Mouse (Mus musculus): ENCODE data around the gene Tbx4.

The Tbx4 gene

DNA sequence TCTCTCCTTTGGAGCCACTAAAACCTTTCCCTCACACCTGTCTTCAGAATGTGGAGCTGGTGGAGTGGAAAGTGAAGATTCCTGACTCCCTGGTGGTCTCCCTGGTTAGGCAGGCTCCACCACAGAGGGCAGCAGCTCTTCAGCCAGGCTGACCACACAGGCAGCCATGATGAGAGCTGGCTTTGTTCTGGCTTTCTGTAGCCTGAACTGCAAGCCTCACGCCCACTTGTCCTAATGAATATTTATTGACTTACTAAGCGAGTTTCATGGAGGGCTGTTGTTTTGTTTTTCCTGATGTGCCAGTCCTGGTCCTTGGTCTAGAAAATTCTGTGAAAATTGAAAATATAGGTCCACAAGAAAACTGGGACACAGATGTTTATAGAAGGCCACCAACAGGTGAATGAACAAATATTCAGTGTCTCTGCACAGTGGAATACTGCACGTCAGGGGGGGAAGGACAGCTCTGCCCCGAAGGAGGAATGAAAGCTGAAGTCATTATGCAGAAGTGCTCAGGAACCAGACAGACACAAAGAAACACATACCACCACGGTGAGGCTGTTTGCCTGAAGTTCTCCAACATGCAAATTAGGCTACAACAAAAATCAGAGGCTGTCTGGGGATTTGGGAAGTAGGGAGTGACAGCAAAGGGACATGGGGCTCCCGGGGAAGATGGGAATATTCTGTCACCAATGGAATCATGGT, 28.1 kb upstream of the Tbx4 start:
- DNase-seq: no peak

DNA sequence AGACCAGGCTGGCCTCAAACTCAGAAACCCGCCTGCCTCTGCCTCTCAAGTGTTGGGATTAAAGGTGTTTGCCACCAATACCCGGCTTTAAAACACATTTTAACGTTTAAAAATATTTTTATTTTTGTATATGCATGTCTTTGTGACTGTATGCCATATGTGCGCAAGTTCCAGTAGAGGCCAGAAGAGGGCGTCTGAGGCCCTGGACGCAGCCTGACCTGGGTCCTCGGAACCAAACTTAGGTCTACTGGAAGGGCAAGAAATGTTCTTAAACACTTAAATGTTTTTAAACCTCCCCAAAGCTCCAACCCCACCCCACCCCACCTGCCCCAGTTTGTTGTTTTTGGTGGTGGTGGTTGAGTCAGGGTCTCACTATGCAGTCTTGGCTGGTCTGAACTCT, 21.9 kb upstream of the Tbx4 start:
- DNase-seq: no peak

DNA sequence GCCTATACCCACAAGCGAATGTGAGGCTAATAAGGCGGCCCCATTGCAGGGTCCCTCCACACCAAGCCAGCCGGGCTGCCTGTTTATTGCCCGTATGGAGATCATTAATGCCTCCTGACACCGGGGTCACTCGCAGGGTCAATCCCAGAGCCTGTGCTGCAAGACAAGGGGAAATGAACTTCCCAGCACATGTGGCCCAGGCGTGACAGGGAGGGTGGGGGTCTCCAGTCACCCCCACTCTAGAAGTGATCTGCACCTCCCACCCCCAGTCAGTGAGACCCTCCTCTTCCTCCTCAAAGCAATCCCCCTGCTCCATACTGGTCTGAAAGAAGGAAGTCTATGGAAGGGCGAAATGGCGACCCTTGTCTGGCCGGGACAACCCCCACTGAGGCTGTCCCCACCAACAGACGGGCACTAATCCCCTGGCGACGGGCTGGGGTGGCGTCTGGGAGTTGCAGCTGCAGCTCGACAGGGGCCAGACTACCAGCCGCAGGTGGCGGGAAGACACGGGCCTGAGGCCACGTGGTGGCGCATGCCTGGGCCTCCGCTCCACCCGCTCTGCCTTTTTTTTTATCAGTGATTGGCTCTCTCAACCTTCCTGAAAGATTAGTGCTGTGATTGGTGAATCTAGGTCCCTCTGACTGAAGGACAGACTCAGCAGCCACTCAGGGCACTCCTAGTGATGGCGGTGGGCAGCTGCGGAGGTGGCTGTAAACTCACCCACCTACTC, 10.0 kb upstream of the Tbx4 start:
- DNase-seq: no peak

DNA sequence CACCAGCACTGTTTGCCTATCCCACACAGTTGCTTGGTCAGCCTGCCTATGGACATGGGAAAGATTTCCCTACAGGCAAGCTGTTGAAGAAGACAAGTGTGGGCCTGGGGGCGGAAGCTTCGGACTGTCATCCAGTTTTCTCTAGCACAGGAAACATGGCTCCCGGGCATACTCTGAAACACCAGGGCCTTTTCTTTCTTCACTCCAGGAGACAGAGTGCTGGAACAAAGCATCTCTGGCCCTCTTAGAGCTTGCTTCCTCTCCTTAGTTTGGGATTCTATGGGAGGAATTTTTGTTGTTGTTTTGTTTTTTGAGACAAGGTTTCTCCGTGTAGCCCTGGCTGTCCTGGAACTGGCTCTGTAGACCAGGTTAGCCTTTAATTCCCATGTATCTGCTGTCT, 1.7 kb upstream of the Tbx4 start:
- DNase-seq: no peak

DNA sequence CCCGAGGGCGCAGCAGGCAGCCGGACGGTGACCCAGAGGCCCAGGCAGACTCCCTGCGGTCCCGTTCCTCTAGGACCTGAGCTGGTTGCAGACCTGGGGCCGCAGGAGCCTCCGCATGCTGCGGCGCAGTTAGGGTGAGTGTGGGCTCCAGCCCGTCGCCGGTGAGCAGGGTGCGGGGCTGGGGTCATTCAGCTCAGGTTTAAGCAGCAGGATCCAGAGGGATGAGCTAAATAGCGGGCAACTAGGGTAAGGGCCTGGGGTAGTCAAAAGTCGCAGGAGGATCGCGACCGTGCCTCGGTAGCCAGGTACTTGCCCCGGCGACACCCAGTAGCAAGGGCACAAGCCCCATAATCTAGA, 185 bp downstream of the Tbx4 start:
- no peak for DNase-seq

DNA sequence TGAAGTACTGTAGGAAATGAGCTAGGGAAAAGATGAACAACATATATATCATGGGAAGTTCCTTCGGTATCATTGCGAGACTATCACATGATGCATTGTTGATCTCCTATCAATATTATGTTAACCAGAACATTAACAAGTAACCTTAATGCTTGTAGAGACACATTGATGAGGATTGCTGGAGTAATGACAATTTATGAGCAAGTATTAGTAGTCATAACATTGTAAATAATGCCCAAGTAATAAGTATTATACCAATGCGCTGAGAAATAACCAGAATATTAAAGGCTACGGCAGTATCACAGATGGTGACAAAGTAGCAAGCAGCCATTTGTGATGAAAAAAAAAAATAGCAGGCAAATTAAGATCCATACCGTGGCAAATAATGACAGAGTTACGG, 1.1 kb downstream of the Tbx4 start:
- no peak for DNase-seq

DNA sequence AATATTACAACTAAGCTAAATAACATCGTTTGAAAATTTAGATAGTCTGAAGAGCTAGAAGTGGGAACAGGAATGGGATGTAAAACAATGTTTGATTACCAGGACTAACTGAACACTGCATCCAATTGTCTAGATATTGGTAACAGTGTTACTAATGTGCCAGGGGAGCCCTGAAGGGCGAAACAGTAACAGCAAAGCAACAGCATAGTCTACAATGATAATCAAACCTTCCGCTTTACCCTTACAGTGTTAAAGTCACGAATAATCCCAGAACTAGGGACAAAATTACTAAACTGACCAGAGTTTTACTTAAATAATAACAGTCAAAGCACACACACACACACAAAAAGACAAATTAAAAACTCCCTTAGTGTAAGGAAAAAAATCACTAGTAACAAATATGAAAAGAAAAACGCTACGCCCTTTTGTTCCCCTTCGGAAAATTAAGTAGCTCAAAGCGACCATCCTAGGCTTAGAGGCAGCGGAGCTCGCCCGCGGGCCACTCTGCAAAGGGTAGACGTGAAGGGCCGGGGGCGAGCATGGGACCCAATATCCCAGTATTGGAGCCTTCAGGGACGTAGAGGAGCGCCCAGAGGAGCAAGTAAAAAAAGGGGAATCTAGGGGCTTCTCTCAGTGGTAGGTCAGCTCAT, 1.7 kb downstream of the Tbx4 start:
- DNase-seq: no peak

DNA sequence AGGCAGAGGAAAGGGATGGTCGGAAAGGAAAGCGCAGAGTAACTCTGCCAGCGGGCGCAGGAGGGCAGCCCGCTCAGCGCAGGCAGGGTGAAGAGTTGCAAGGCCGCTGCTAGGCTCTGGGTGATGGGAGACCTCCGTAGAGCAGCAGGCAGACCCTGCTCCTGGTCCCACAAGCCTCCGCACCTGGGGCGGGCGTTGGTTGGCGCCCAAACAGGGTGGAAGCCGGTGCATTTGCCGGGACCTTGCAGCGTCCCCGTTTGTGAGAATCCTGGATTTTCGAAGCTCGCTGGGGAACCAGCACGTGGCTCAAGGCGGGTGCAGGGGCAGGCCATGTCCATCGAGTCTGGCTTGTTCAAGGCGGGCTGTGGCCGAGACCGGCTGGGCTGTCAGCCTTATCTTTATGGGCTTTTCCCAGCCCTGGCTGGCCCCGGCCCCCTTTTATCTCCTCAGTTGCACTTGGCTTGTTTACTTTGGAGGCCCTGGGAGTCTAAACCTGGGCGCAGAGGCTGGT, 2.3 kb downstream of the Tbx4 start:
- no peak for DNase-seq

DNA sequence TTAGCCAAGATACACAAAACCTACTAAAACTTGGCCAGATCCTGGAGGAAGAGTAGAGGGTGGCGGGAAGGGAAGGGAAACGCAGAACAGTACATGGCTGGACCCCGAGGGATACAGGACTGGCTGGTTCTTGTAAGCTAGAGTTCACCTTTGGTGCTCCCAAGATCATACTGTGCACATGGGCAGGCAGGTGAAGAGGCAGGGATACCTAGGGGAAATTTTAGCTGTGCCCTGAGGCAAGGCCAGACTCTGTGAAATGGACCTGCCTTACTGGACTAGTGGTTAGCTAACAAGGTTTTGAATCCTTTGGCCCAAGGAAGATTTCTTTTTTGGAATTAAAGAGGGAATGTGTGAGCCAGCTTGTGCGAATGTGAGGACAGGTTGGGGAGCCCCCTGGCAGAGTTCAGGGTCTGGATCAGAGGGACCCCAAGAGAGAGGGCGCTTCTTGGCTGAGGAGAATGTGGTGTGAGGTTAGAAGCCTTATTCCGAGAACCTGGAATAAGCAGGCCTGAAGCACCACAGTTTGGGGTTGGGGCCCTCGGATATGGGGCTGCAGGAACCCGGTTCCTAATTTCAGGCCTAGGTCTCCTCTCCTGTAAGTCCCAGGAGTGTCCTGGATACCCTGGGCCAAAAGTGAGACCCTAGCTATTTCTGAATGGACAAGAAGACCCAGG, 3.0 kb downstream of the Tbx4 start:
- no peak for DNase-seq

DNA sequence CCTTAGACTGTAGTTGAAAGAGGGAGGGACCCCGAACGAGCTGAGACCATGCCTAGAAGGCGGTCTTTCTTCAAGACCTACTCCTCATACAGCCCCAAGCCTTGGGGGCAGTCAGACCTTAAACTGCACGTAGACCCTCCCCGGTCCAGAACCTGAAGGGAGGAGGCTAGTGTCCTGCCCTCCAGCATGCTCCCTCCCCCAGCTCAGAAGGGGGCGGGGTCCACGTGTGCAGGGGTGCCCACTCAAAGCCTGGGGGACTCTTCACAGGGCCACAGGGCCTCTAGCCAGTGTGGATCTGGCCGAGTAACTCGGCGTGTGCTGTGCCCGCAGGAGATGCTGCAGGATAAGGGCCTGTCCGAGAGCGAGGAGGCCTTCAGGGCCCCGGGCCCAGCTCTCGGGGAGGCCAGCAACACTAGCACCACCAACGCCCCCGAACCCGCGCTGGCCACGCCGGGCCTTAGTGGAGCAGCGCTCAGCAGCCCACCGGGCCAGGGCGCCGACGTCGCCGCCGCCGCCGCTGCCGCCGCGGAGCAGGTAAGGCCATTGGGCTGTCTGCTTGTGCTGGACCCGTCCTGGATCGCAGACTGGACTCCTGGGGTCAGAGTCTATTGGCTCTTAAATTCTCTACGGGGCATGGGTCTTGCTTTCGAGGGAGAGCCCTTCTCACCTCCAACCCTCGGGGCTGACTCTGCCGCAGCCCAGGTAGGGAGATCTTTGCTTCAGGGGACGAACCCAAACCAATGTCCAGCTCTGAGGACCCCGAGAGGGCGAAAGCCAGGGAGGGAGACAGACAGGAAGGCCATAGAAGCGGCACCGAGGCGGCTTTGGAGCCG, 3.7 kb downstream of the Tbx4 start:
- no peak for DNase-seq

DNA sequence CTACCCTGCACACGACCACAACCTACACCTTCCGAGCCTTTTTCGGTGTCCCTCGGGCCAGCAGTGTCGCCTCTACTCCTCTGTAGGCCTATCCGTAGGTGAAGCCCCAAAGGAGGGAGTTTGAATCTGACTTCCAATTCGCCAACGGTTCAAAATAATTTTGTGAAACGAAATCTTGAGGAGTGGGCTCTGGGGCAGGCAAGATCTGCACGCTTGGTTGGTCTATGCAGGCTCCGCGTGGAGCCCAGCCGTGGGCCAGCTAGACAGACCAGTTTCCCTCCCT, 4.3 kb downstream of the Tbx4 start:
- DNase-seq: no peak

DNA sequence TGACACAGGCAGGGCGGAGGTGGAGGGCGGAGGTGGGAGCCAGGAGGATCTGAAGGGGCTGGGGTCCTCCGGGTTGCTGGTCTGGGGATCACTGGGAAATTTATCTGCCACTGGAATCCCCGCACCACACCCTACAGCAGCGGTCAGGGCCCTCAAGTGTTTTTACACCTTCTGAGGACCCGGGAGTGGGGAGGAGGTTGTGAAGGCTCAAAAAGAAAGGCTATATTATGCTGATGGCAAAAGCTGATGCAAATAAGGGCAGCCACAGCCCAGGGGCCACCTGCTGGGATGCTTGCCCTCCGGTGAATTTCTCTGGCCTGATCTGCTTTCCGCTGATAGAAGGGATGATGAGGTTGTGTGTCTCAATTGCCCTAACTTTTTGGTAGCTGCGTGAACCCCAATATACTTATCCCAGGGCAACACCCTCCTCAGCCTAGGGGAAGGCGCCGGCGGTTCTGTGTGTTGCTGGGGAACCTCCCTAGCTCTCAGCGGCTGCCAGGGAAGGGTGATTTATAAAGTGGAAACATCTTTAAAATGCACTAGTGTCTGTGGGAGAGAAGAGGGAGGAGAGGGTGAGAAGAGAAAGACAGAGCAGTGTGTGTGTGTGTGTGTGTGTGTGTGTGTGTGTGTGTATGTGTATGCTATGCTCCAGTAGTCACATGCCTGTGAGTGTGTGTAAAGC, 4.9 kb downstream of the Tbx4 start:
- no peak for DNase-seq

DNA sequence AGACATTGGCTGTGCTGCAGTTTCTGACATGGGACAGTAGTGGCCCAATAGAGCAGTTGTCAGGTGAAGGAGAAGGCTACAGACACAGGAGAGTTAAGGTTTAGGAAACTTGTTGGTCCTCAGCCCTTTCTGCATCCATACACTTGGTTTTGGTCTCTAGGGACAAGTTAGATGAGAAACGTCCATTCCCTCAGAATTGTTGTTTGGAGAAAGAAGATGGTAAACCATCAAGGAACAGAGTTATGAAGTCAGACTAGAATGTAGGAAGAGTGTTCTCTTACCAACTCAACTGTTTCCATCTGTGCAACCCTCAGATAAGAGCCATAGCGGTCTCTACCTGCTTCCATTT, 5.4 kb downstream of the Tbx4 start:
- no peak for DNase-seq

DNA sequence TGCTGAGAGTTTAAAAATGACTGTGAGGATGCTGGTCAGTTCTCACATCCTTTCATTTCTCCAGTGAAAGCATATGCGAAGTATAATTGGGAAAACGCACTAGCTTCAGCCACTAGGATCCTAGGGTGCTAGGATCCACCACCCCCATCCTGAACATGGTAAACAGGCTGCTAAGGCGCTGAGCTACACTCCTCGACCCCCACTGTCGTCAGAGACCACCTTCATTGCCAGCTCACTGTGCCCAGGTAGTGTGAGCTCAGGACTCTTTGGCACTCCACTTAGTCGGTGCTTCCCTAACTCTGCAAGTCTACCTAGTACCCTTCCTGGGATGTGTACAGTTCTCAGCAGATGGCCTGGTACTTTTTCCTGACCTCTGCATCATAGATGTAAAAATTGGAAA, 6.5 kb downstream of the Tbx4 start:
- no peak for DNase-seq

DNA sequence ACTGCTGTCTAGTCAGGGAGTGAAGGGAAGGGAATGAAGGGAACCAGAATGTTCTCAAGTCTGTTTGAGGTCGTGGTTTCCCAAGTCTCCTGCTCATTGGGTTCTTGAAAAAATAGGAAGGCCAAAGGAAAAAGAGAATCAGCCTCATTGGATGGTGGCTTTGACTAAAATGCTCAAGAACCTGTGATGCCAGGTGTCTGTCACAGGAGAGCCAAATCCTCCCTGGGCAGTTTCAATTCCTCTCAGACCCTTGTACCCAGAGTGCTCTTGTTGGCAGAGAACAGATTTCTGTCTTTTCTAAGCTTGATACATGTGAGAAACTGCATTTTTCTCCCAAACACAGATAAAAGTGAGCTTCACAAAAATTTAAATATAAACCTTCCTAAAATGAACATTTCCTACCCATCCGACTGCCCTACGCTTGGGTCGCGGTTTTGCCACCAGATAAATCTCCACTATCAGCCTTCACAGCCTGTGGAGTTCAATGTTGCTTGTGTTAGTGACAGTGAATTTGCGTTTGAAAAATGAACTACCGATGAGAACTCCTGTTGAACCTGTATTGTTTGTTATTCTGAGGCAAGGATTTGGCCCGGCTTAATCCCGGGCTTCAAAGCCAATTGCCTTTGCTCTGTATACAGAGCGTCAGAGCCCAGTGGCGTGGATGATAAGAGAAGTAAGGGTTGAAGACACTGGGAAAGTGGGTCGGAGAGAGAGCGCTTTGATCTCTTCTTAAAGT, 7.3 kb downstream of the Tbx4 start:
- no peak for DNase-seq

DNA sequence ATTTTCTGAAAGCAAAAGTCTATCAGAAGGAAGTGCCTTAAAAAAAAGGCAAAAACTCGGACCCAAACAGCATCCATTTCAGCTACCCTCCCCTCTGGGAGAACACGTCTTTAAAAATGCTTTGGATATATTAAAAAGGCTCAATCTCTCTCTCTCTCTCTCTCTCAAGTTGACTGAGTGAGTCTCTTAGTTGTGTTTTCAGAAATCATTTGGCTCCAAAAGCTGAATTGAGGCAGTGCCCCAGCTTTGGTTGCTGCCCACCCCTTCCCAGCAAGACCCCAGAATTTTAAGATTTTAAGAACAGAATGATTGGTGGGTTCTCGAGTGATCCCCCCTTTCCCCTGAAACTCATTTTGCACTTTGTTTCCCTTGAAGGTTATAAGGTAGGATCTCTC, 7.9 kb downstream of the Tbx4 start:
- DNase-seq: no peak

DNA sequence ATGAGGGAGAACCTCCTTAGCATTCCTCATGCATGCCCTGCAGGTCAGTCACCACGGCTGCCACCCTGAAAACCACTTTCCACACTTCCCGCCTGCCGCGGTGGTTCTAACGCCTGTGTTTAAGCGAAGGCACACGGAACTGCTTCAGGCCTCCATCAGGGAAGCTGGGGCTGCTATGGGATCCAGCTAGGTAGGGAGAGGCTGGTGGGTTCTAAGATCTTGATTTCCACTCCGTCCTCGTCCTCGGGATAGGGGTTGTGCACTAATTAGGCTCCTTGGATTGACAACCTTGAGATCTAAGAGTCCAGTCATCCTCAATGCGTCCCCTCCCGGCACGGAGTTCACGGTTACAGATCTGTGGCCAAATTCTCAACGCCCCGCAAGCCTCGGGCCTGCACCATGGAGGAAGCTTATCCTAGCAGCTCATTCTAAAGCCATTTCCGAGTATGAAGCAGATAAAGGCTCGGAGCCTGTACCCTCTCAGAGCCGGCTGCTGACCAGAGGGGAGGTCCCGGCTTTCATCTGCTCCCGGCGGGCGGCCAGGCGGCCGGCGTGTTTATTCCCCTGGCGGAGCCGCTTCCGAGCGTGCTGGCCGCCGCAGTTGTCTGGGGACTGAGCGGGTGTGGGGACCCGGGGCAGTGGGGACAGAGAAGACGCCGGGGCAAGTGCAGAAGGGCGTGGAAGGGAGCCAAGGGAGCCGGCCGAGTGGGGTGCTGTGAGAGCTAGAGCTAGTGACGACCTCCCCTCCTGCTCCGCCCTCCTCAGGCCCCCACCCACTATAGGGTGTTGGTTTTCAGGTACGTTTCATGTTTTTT, 8.7 kb downstream of the Tbx4 start:
- DNase-seq: no peak

DNA sequence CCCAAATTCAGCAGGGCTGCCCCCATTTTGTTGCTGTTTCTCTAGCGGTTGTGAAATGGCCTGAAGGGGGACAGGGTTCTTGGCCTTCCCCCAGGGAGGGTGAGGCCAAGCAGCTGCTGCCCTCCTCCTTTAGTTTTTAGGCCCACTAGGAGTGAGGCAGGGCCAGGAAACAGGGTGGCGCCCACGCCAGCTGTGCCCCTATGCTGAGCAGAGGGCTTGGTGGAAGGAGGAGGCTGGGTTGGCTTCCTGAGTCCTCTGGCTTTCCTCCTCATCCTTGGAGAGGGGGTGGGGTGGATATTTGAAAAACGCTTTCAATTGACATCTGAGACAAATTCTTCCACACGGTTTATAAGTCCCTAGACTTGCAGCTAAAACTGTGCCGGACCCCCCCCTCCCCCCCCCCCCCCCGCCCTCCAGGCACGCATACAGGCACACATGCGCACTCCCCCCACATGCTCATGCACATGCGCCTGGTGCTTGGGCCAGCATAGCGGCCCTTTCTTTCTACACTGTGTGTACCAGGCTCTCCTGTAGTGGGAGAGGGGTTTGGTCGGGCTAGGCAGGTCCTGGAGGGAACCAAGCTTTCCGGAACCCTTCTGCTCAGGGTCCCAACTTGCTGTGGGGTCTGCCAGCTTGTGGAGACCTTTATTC, 10.2 kb downstream of the Tbx4 start:
- DNase-seq: no peak

DNA sequence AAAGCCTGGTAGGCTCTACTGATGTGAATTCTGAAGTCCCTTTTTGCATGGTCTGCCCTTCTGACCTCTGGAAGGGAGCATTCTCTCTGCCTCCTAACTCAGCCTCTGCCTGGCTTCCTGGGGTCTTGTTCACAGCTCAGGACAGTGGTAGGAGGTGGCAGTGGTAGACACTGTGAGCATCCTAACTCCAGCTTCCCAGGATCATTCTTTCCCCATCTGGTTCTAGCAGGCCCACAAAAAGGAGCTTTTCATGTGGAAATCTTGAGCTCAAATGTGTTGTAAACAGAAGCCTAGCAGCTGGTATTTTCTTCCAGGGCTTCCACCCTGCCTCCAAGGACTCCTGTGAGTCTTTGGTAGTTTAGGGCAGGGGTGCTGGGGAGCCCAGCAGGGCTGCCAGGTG, 14.1 kb downstream of the Tbx4 start:
- DNase-seq: no peak

DNA sequence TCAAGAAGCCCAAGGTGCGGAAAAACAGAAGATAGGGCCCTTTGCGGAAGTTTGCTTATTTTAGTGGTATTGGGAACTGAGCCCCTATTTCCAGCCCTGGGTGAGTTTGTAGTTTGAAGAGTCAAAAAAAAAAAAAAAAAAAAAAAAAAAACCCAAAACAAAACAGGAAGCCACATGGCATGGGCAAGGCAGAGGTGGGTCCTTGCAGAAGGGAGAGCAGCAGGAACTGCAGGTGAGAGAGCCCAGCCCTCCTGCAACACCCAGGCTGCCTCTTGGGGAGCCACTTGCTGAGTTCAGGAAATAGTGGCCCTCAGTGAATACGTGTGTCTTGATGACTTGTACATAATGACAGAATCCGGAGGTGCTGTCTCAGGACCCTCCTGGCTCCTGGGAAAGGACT, 23.3 kb downstream of the Tbx4 start:
- DNase-seq: no peak
